Mouse (Mus musculus) c-Kit-positive CD71-positive TER-119-negative erythroid progenitor cells, embryonic 14.5 days (primary cell): ENCODE results near the gene Napsa.

ENCODE experiments used
- DNase-seq: peaks from one replicate; pipeline ENCODE4 v3.0.0-alpha.2; 2013; ENCODE audit warnings: low read depth

Napsa gene

GRCm38 (mm10) chr7:44596051-44596450 lies 23.9 kb downstream of the Napsa start:
- DNase-seq = no peak

GRCm38 (mm10) chr7:44596996-44597538 lies 24.9 kb downstream of the Napsa start:
- DNase-seq = no peak

DNA sequence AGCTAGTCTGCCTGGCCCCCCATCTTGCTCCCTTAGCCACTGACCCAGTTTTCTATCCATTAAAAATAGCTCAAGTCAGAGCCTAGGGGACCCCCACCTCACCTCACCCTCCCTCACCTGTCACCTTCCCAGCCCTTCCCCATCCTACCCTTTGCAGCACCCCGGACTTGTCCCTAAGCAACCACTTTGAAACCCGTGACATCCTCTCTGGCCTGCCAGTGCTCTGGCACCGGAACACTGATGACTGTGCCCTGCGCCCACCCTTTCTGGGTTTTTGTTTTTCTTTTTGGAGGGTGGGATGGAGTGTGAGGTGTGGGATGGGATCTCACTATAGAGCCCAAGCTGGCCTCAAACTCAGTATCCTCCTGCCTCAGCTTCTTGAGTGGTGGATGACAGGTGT lies 25.5 kb downstream of the Napsa start:
- no peak for DNase-seq

GRCm38 (mm10) chr7:44598336-44598735 lies 26.2 kb downstream of the Napsa start:
- DNase-seq = no peak

GRCm38 (mm10) chr7:44600691-44601262 lies 28.6 kb downstream of the Napsa start:
- DNase-seq = no peak

DNA sequence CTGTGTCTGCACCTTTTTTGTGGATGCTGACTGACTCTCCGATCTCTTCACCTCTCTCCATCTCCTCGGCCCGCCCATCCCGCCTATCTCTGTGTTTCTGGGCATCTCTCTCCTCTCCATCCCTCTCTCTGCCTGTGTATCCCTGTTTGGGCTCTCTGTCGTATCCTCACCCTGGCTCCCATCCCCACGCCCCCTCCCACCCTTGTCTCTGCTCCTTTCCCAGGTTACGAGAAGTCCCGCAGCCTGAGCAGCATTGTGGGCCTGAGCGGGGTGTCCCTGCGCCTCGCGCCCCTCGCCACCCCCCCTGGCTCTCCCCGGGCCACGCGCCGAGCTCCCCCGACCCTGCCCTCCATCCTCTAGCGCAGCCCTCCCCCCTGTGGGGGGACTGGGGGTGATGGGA lies 29.5 kb downstream of the Napsa start:
- DNase-seq = no peak

DNA sequence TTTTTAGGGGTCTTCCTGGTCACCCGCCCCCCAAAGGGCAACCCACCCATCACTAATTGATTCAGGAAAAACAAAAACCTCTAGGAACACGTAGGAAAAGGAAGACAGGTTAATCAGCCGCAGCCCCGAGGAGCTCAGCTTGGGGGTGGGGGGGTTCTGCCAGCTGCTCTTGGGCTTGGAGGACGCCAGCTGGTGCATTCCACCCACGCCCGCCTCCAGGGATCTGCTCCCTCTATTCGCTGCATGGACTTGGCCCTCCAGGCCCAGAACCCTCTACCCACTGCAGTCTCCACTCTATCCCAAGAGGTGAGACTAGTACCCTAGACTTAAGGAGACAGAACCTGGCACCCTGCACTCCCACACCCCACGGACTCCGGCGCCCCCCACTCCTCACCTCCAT lies 30.3 kb downstream of the Napsa start:
- DNase-seq = no peak

DNA sequence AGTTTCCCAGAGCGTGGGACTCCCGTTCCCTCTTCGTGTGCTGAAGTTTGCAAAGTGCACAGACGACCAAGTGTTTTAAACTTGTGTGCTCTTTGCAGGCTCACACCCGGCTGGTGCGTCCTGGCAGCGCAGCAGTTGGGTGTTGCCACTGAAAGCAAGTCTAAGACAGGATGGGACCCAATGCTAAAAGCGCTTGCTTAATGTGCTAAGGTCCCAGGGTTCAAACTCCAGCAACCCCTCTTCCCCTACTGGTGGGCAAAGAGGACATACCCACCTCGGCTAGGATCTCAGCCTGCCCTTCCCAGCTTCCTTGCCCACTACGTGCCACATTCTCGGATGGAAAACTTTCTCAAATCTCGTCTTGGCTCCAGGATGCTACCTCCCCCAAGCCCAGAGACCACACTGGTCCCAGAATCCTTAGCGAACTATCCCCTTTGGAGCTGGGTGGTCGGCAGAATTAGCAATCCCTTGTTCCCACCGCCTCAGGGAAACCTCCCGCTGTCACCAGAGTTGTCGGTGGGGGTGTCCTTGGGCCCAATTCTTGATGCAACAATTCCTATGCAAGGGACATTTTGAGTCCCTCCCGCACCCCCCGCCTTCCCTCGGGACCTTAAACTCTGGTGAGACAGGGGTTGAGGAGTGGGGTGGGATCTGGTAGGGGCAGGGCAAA lies 31.1 kb downstream of the Napsa start:
- no peak for DNase-seq

GRCm38 (mm10) chr7:44604139-44604606 lies 32.0 kb downstream of the Napsa start:
- no peak for DNase-seq

DNA sequence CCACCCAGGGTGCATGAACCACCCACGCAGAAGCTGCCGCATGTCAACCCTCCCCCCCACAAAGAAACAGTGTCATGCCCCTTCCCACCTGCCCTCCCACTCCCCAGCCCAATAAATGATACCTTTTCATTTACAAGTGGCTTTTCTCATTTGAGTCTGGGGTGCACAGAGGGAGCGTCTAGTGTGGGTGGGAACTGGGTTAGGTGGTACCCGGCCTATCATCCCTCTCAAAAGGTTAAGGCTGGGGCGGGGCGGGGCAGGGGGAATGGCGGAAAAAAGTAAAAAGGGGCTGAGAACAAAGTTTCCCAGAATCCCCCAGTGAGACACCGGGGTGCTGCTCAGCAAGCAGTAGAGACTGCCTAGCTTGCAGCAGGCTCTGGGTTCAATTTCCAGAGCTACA lies 32.4 kb downstream of the Napsa start:
- no peak for DNase-seq

DNA sequence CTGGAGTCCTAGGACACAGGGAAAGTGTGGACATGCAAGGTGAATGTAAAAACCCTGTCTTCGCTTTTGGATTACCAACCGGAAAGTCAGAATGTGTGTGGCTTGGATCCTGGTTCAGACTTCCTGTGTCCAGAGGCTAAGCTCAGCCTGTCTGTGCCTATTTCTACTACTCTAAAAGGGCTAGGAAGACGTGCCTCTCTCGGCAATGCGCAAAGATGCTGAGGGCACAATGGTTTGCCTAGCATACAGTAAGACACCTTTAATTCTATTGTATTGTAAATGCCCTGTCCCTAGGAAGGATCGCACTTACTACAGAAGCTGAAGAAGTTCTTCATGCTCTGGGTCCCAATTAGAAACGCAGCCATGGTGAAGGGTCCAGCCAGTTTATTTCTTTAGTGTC lies 33.3 kb downstream of the Napsa start:
- DNase-seq = no peak

DNA sequence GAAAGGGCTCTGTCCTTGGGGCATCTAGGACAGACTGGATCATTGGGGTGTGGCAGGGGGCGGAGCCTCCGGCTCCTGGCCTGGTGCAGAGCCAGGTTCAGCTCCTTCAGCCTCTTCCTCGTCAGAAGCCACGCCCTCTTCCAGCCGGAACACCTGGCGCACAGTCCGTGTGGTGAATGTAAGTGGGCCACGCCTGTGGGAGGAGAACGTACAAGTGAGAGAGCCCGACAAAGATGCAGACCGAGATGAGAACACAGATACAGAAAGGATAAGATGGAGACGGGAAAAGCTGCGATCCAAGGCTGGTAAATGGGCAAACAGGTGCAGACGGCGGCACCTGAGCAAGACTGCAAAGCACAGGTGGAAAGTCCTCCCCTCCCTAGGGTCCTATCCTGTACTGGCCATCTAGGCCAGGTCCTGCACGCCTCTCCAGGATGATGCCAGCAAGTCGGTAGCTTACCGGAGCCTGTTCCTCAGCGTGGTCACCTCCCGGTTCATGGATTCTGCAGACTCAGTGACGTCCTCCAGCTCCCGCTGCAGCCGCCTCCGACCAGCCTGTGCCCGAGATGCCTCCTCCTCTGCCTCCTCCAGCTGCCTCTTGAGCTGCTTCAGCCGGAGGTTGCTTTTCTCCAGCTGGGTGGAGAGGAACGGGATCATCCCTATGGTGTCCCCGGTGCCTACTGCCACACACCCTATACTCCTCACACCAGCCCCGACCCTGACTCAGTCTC lies 34.2 kb downstream of the Napsa start:
- no peak for DNase-seq

GRCm38 (mm10) chr7:44612192-44612591 lies 40.0 kb downstream of the Napsa start:
- DNase-seq = no peak

- DNase-seq = no peak
Measured at GRCm38 (mm10) chr7:44614041-44614688, 42.0 kb downstream of the Napsa start.

- no peak for DNase-seq
Measured at GRCm38 (mm10) chr7:44615309-44615708, 43.1 kb downstream of the Napsa start.

DNA sequence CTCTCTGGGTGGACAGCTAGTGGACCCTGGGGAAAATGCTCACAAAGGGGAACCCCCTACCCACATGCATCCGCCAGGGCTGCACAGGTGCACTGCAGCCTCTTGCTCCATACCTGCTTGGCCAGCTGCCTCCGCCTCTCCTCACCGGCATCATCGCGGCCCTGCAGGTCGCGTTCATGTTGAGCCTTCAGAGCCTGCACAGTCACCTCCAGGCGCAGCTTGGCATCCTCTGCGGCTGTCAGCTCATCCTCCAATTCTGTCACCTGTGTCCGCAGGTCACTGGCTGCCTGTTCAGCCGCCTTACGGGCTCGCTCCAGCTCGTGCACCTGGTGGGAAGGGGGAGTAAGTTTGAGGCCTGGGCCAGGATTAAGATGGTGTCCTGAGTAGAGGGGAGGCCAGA lies 43.8 kb downstream of the Napsa start:
- DNase-seq = no peak

DNA sequence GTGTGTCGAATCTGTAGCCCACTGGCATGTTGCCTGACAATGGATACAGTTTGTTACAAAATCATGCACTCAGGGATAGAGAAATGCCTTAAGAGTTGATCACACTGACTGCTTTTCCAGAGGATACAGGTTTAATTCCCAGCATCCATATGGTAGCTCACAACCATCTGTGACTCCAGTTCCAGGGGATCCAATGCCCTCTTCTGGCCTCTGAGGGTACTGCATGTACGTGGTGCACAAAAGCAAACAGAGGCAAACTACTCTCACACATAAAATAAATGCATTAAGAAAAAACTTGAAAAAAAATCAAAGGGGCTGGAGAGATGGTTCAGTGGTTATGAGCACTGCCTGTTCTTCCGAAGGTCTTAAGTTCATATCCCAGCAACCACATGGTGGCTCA lies 44.9 kb downstream of the Napsa start:
- no peak for DNase-seq

DNA sequence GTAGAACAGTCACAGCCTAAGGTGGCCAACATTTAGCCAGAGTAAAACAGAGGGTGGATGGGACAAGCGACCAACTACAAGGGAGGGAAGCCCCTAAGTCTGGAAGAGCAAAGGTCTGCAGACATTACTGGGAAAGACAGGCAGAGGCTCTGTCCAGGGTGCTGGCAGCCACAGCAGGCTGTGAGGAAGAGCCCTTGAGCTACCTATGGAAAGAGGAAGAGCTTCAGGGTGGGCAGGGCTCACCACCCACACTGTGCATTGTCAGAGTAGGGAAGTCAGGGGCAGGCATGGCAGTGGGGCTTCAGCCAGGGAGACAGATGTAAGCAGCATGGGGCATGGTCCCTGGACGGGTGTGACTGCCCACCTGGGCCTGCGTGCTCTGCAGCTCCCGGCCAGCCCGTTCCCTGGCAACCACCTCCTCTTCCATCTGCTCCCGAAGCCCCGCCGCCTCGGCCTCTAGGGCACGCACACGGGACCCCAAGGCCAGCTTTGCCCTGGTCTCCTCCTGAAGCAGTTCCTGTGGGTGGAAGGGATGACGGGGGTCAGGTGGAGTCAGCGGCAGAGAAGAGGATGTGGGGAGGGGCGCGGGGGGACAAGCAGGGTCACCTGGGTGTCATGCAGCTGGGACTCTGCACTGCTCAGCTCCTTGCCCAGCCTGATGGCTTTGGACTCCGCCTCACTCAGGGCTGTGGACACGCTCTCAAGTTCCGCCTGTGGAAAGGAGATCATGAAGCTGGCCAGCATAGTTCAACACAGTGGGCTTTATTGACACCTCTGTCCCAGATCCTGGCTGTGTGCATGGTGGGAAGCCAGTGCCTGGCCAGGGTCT lies 51.7 kb downstream of the Napsa start:
- DNase-seq = no peak

DNA sequence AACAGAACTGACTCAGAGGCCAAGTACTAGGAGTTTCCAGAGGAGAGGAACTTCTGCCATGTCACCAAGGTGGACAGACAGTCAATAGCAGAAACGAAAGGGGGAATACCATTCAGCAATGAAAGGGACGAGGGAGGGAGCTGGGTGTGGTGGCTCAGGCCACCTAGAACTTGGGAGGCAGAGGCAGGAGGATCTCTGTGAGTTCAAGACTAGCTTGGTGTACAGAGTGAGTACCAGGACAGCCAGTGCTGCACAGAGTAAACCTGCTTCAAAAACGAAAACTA lies 52.3 kb downstream of the Napsa start:
- no peak for DNase-seq

GRCm38 (mm10) chr7:44624828-44625227 lies 52.6 kb downstream of the Napsa start:
- DNase-seq = no peak

DNA sequence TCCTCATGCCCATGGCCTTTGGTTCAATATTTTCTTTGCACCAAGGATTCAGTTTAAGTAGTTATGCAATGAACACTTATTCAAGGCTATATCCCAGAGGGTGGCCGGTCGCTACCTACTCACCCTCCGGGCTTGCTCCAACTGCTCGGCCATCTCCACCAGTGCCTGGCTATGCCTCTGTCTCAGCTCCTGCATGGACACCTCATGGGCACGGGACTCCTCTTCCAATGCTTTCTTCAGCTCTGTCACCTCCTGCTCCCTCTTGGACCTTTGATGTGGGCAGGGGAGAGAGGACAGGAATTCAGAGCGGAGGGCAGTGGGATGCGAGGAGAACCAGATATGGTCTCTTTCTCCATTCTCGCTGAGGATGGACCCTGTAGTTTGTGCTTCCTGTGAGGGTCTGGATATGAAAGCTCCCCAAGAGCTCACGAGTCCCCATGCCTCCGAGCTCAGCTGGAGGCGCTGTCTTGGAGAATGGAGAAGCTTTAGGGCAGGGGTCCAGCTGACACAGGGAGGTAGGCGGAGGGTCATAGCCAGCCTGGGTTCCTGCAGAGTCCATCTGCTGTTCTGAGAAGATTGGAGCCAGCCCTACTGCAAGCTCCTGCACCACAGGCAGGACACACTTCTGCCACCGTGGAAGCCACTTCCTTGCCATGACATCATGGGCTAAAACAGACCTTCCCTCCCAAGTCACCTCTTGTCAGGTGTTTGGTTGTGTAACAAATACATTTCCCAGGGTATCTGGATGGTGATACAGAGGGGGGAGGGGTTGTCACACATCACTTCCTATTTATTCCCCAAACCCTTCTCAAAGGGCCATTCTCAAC lies 53.3 kb downstream of the Napsa start:
- no peak for DNase-seq
